Mouse (Mus musculus): ENCODE data around the gene Dnase2a.

The Dnase2a gene

DNA sequence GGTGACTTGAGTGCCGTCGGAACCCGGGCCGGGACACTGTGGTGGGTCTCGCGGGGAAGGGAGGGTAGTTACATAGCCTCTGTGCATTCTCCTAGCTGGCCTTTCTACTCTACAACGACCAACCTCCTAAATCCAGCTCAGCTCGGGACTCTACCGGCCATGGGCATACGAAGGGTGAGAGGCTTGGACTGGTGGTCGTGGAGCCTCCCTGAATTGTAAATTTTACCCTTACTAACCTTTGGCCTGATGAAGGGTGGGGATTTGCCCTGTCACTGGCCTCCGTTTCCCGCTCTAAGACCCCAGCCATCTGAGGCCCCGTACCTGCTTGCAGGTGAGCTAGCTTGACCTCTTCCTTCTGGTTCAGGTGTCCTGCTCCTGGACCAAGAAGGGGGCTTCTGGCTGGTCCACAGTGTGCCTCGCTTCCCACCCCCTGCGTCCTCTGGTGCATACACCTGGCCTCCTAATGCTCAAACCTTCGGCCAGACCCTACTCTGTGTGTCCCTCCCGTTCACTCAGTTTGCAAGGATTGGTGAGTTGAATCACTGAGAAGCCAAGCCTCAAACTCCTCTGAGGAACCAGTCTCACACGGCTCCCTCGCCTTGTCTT is 905 bp downstream of the Dnase2a start:
- peak; percentile 93 for DNase-seq

DNA sequence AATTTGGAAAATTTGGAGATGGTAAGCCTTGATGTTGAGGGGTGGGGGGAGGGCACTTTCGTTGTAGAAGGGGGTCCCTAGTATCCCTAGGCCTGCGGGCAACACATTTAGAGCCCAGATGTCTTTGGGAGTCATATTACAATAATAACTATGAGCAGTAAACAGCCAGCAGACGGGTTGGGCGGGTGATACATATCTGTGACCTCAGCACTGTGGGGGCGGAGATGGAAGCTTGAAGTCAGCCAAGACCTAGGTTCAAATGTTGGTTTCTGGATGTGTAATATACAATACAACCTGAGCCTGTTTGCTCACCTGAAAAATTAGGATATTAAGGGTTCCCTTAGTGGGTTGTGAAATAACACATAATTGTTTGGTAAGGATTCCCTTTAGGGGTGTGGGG is 1.6 kb downstream of the Dnase2a start:
- DNase-seq: no peak

DNA sequence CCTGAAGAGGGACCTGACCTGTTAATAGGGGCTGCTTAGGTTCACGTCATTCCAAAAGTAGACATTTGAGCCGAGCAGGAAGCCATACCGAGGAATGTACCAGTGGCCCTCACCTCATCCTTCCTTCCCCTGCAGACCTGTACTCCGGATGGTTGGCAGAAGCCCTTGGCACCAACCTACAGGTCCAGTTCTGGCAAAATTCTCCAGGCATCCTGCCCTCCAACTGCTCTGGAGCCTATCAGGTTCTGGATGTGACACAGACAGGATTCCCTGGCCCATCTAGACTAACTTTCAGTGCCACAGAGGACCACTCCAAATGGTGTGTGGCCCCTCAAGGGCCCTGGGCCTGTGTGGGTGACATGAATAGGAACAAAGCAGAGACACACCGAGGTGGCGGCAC is 2.2 kb downstream of the Dnase2a start:
- peak; percentile 90 for DNase-seq

DNA sequence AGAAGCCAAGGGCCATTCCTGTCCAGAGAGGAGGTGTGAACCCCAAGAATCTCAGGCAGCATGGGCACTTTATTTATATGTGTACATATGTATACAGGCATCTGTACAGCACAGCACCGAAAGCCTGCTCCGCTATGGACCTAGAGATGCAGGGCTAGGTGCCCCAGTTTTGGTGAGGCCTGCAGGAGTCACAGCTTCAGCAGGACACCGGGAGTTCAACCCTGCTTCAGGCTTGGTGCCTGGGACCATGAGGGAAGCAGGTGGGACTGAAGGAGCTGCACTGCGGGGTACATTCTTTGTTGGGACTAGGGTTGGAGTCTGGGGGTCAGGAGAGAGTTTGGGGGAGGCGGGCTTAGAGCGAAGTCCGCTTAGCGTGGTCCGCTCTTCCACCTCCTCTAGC is 3.5 kb downstream of the Dnase2a start:
- DNase-seq: no peak

DNA sequence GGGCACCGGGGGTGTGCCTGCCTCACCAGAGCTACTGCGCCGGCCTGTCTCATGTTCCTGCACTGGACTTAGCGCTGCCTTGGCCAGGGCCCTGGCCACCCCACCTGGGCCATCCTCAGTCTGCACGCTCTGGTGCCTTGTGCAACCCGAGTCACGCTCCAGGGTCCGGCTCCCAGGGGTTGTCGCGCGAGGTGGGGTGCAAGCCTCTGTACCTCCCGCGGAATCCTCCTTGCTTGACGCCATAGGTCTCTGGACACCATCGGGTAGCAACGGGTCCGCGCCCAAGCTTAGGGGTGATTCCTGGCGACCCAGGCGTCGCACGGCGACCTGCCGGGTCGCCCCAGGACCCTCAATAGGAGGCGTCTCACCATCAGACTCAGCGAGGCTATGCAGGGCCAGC is 4.0 kb downstream of the Dnase2a start:
- peak; percentile 93 for DNase-seq

DNA sequence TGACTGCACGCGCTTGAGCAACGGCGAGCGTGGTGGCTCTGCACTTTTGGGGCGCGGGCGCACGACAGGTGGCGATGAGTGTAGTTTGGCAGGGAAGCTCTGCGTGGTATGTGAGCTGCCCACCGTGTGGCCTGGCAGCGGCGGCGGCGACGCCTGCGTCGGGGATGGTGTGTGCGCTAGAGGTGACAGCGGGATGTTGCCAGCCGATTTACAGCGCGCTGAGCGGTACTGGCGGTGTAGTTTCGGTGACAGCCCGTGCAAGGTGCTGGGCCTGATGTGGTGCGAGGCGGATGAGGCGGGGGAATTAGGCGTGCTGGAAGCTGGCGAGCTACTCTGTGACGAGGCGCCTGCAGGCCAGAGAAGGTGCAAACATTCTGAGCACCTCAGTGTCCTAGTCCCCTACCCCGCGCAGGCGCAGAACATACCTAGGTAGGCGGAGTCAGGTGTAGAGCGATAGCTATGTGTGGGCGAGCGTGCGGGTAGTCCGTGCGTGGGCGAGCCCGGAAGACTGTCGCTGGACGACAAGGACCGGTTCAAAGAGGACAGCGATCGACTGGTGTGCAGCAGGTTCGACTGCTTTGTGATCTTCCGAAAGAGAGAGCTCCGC is 4.6 kb downstream of the Dnase2a start:
- DNase-seq: peak; percentile 97

DNA sequence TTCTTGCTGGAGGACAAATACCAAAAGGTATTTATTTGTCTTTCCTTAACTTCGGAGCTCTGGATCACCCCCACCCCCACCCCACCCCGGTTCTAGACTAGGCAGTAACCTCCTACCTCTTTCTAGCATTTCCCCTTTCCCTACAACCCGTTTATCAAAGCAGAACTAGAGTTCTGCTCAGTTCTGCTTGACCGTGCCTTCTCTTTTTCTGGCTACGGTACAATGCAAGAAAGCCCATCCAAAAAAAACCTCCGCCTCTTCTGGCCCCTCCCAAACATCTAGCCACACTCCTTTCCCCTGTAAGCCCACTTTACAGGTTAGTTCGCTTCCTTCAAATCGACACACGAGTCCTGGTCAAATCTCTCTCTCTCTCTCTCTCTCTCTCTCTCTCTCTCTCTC is 5.1 kb downstream of the Dnase2a start:
- no peak for DNase-seq

DNA sequence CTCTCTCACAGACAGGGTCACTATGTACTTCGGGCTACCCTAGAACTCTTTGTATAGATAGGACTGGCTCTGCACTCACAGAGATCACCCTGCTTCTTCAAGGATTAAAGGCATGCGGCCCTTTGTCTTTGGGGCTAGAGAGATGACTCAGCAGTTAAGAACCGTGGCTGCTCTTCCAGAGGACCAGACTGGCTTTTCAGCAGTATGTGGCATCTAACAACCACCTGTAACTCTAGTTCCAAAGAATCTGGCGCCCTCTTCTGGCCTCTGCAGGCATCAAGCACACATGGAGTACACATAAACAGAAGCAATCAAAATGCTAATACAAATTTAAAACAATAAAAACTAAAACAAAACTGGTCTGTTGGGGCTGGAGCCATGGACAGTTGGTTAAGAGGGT is 5.6 kb downstream of the Dnase2a start:
- no peak for DNase-seq

DNA sequence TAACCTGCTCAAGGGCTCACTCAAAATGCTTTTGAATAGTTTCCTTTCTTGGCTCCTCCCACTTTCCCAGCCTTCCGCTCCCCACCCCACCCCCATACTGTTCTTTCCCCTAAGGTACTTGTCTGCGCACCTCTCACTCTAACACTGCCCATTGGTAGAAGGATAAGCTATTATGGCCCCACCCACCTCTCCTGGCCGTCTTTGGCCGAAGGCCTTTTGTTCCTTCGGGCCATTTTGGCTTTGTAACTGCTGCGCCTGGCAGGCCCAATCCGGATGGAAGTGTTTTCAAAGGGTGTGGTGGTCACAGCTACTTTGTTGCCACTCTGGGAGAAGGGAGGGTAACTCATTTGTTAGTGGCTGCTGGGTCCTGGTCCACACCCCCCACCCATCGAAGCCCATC is 6.9 kb downstream of the Dnase2a start:
- DNase-seq: no peak

DNA sequence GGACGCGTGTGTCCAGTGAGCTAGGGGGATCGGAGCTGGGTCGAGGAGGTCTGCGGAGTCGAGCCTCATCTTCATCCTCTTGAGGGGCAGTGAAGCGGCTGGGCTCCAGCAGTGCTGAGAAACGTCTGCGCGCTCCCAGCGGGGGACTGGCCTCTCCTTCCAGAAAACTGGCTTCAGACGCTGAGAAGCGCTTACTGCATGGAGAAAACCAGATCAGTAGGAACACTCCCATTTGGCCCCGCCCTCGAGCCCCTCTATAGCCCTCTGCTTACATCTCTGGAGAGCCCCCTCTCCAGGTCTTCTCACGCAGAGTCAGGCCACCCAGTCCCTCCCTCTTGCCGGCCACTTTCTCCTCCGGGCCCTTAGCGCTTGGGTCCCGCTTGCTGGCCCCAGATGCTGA is 9.4 kb downstream of the Dnase2a start:
- DNase-seq: no peak

DNA sequence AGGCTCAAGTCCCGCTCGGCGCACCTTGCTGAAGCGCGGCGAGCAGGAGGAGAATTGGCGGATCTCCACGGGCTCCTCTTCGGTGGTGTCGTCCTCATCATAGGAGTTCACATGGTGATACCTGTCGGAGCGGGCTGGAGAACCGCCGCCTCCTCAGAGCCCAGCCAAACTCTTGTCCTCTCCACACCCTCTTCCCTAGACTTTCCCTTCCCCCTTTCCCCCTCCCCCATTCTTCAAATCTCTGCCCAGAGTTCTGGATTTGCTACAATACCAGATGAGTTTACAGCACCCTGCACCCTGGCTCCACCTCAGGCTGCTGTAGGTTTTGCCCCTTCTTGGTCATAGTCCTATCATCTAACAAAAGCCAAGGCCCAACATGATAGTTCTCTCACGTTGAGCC is 10.3 kb downstream of the Dnase2a start:
- DNase-seq: no peak

DNA sequence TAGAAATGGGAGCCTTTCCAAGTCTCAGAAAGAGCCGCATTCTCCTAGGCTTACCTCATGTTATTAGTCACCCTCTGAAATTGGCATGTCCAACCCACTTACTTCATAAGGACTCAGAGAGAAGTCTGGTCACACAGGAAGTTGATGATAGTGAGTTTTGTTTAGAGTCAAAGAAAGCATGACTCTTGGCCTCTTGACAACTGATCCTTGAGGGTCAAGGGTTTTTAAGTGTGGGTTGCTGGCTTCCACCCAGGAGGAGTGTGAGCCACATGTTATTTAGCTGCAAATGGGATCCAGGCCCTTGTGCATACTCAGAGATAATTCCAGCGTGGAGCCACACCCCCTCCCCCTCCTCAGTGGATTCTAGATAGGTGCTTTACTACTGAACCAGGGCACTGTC is 13.2 kb downstream of the Dnase2a start:
- no peak for DNase-seq

DNA sequence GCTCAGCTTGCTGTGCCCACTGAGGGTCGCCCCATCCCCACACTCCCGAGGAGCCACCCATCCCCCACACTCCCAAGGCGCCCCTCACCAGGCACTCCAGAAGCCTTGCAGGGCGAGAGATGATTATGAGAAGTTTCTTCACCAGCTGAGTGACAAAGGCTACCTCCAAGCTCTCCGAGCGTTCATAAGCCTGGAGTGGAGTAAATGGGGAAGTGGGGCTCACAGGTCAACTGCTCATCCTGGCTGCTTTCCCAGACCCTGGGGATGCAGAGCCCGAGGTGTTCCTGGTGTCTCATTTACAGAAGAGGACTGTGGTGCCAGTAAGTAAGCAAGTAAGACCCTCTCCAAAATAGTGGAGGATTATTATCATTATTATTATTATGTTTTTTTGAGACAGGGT is 17.2 kb downstream of the Dnase2a start:
- DNase-seq: peak; percentile 86

DNA sequence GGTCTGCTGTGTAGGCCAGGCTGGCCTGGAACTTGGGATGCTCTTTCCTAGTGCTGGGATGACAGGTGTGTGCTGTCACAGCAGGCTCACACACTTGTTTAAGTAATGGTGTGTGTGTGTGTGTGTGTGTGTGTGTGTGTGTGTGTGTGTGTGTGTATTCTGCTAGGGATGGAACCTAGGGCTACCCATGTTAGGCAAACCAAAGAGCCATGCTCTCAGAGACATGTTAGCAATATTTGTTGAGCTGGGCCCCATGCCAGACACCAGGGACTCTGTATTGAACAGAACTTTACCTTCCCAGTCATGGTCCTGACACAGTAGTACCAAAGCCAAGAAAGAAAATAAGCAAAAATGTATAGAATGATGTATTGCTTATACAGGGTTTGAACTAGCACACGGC is 19.2 kb downstream of the Dnase2a start:
- no peak for DNase-seq

DNA sequence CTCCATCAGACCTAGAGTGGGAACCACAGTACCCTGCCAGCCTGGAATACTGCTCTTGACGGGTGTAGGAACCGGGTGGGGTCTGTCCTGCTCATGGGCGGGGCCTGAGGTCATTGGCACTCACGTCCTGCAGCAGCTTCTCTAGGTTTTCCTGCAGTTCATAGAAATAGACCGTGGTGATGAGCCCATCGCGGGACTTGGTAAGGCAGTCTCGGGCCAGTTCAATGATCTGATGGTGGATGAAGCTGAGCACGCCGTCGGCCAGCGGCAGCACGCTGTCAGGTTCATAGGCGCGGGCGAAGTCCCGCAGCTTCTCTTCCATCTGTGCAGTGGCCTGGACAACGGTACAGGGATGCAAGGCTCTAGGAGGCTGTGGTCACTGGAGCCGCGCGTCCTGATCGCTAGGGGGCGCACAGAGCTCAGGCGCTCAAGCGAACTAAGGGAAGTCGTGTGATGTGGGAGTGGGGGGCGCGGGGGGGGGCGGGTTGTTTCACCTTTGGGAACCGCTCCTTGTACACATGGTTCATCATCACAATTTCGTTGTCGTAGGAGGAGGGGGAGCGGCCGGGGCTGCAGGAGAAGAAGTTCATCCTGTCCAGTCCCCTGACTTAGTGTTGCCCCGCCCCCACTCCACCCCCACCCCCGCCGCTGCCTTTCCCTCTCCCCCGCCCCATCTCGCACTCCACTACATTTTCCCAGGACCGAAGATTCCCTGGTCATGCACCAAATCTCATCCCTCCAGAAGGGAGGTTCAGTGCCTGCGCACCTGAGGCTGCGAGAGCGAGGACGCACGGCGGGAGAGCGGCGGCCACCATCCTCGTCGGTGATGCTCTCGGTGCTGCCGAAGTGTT is 20.3 kb downstream of the Dnase2a start:
- DNase-seq: peak; percentile 92

DNA sequence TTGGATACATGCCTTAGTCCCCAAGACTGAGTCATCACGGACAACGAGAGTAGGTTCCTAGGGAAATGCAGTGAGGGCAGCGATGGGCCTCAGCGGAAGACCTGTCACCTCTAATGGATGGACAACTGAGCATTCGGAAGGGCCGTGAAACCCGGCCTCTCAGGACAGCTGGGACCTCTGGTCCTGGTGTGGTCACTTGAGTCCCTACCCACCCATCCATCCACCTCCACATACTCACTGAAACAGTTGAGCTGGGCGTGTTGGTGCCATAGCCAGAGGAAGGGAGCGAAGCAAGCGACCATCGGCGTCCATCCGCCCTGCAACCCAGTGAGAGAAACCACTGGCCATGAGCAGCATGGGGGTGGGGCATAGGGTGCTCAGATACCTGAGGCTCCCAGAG is 22.2 kb downstream of the Dnase2a start:
- peak; percentile 86 for DNase-seq

DNA sequence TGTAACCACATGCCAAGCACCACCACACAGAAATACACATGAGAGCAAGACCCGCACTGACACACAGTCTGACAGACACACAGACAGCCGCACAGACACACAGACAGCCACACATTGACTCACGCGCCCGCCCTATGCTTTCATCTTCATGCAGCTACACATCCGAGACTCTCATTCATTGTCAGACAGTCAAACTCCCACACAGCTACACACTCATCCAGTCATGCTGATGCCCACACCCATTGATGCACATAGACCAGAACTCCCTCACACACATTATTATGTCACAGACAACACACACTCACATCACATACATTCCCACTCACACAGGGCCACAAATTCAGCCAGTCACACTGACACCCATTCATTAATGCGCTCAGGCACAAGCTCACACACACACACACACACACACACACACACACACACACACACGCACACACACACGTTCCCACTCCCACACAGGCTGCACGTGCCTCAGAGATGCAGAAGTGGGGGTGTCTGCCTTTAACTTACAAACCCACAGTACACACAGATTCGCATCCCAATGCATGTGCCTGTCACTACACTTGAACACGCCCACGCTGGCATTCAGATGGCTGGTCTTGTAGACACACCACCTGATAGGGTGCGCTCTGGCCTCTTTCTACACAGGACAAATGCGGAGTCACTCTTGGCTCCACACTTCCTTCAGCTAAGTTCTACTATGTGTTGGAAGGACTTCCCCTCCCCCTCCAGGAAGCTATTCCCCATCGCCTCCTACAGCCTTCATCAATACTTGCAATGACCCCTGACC is 25.6 kb downstream of the Dnase2a start:
- DNase-seq: no peak

DNA sequence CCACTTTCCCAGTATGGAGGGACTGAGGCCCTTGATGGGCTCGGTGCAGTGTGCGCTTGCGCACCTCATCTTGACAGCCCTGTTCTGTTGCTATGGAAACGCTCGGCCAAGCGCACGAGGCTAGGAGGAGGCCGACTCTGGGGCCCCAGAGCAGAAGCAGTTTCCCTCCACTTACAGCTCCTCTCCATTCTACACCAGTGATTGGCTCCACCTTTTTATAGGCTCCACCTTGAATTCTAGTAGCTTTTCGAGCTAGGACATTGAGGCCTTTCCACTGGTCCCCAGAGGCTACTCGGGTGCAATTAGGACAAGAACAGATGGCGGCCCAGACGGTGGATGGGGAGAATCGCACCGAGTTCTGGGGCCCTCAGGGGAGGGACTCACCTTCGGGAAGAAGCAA is 26.5 kb downstream of the Dnase2a start:
- no peak for DNase-seq

DNA sequence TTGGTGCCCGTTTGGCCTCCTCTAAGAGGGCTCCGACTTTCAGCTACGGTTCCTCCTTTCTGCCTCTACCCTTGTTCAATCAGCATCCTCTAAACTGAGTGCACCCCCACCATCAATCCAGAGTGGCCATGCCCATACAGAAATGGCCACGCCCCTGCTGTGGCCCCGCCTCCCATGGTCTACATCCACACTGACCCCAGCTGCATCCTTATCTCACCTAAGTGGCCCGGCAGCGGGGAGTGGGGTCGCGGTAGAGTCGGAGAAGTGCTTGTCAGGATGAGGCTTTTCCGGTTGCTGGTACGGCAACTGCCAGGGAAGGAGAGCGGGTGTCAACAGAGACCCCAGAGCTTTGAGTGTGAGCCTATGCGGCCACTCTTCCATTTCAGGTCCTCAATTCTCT is 27.1 kb downstream of the Dnase2a start:
- DNase-seq: no peak

DNA sequence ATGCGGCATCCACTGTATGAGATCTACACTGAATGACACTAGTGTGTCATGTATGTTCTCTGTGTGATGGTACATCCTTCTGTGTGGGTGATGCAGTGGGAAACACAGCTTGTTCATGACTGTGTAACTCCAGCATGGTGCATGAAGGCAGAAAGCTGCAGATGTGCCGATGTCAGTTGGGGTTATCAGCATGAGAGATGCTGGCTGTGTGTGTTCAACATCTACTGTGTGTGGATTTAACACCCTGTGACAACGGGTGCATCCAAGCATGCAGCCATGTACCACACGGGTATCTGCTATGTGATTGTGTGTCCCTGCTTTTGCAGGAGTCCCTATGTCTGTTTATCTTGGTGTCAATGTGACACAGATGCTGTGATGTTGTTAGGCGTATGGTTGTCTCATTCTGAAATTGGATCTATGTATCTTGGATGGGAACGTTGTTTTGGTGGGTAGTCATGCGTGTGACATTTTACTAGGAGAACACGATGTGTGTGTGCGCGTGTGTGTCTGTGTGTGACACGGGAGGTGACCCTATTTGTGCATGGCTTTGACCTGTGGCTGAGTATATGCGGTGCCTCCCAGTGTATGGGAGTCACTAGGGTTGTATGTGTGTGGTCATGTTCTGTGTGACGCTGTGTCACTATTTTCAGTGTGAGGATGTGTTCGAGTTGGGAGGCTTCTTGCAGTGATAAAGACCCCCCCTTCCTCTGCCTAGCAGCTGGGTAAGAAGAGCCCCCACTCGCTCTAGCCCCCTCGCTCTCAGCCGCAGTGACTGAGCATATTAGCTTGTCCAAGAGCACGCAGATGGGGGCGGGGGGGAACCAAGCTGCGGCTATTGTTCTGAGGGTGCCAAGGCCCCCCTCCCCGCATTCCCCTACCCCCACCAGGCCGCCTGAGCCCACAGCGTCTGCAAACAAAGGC is 27.9 kb downstream of the Dnase2a start:
- DNase-seq: no peak

DNA sequence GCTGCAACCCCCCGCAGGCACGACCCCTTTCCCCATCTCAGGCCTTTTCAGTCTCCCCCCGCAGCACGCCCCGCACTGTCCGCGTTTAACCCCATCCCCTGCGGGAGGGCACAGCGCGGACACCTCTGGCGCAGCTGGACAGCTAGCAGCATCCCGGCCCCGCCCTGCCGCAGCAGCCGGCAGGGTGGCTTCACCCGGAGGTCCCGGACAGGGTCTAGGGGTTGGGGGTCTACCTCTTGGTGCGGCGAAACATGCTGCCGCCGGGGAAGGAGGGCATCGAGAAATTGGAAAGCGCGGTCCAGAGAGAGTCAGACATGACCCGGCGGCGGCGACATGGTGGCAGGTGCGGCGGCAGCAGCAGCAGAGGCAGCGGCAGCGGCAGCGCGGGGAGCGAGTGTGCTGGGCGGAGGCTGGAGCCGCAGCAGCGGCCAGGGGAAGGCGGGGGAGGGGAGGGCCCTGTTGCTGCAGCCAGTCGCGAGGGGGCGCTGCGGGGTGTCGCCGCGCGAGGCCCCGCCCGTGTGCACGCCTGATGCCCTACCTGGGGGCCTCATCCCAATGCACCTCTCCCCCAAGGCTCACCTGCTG is 28.7 kb downstream of the Dnase2a start, which contains the start of gene Mast1:
Mast1 (minus strand) TSS at position 398 of the 585 bp plus-strand sequence.
- DNase-seq: no peak
